Mouse (Mus musculus): Measurements from ENCODE around the gene Daglb. TPM values are rescaled to one million over a fixed set of nuclear protein-coding genes. Genes with fewer than 3 reads are reported as not detected.
A peak's percentile ranks its signal among the peaks of the same experiment; 100 is the strongest.

The Daglb gene
- polyA plus RNA-seq (2014; fragmentation: Nextera tagmentation; extraction: Ambion mirVana), result 5.4 and 7.2 TPM in 2 replicates

DNA sequence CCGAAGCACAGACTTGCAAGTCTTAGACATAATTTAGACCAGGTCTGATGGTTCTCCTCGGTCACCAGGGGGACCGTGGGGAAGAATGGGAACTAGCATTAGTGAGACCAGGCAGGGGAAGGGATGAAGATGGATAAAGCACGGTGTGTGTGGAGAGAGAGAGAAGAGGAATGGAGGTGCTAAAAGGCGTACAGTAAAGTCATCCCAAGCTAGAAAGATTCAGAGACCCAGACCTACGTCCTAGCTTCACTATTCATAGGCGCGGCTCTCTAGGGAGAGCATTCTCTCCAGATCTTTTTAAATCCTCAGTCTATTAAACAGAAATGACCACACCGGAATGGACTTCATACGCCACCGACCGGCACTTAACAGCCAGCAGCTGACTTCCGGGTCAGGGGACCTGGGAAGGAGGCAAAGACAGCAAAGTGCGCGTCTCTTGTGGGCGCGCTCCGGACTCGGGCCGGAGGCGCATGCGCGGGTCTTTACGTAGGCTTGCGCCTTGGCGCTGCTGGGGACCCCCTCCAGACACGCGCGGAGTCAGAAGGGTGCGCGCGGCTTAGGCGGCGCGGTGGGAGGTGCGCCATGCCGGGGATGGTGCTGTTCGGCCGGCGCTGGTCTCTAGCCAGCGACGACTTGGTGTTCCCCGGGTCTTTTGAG, at the start of gene Daglb:
TSS of gene Daglb (plus strand) at position 485 of the 657 bp plus-strand sequence.
- no peaks in the 10 kb centered on the region for H3K27me3 ChIP-seq (ENCODE audit: control insufficient read depth, insufficient read depth, low read length)
- ATAC-seq (ENCODE audit: low FRiP score, low TSS enrichment), result peak; percentile 97
- no peaks in the 10 kb centered on the region for H3K9me3 ChIP-seq (ENCODE audit: control insufficient read depth, low read length)
- H3K4me2 ChIP-seq (replicated peaks; ENCODE audit: low read depth, low read length), result peak within 1 kb of the TSS; percentile 96
- no peak within 1 kb of the TSS for H3K27ac ChIP-seq (ENCODE audit: low read depth, low read length)
- peak within 1 kb of the TSS; percentile 55 for H3K4me3 ChIP-seq (ENCODE audit: low read length)
- 0 out of 2 replicates have a peak, but pooled peaks cover 7% of the 10 kb centered on the region for H3K4me1 ChIP-seq (ENCODE audit: control insufficient read depth, insufficient read depth, low read length)
- peak within 1 kb of the TSS; percentile 55 for H3K9ac ChIP-seq (ENCODE audit: low read depth, low read length)
- 0 out of 2 replicates have a peak, but pooled peaks cover 4% of the 10 kb centered on the region for H3K36me3 ChIP-seq (ENCODE audit: control insufficient read depth, insufficient read depth, low read length)
- 3% methylated on average over 43 of the region's 43 CpGs for WGBS

DNA sequence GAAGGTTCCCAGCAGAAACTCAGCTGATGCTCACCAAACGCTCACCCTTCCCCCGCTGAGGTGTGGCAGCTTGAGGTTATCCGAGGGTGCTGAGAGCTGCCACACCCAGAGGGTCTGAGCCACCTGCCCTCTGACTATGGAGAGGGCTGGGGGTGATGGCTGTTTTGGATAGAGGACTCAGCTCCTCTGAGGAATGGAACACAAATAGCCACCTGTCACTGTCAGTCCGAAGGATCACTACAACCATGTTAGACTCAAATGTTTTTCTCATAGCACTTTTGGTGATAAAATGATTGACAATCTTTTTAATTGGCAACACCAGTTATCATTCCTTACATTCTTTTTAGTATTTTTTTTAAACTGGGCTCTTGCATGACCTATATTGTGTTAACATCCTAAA, 42.9 kb upstream of the Daglb start:
- Histone ChIP-seq H3K27me3 (ENCODE audit: control insufficient read depth, insufficient read depth, low read length) (no peaks in the 10 kb centered on the region), H3K4me3 (ENCODE audit: low read length) (no peak overlapping the region), H3K9me3 (ENCODE audit: control insufficient read depth, low read length) (no peaks in the 10 kb centered on the region), H3K4me1 (ENCODE audit: control insufficient read depth, insufficient read depth, low read length) (no peaks in the 10 kb centered on the region), H3K36me3 (ENCODE audit: control insufficient read depth, insufficient read depth, low read length) (peaks cover 55% of the 10 kb centered on the region), H3K27ac (ENCODE audit: low read depth, low read length) (no peak overlapping the region), H3K4me2 (replicated peaks; ENCODE audit: low read depth, low read length) (no peak overlapping the region), H3K9ac (ENCODE audit: low read depth, low read length) (no peak overlapping the region)
- ATAC-seq (ENCODE audit: low FRiP score, low TSS enrichment), result no peak
- 86% methylated on average over 4 of the region's 4 CpGs for WGBS

DNA sequence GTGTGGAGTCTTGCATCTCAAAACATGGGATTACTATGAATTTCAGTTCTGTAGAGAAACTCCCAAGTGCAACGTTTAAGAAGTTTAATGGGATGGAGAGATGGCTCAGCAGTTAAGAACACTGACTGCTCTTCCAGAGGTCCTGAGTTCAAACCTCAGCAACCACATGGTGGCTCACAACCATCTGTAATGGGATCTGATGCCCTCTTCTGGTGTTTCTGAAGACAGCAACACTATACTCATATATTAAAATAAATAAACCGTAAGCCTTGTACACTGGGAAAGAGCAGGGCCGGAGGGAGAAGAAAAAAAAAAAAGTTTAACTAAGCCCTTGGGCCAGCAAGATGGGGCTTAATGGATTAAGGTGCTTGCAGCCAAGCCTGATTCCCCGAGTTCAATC, 41.4 kb upstream of the Daglb start:
- H3K9me3 ChIP-seq (ENCODE audit: control insufficient read depth, low read length), result no peaks in the 10 kb centered on the region
- no peak overlapping the region for H3K4me2 ChIP-seq (replicated peaks; ENCODE audit: low read depth, low read length)

DNA sequence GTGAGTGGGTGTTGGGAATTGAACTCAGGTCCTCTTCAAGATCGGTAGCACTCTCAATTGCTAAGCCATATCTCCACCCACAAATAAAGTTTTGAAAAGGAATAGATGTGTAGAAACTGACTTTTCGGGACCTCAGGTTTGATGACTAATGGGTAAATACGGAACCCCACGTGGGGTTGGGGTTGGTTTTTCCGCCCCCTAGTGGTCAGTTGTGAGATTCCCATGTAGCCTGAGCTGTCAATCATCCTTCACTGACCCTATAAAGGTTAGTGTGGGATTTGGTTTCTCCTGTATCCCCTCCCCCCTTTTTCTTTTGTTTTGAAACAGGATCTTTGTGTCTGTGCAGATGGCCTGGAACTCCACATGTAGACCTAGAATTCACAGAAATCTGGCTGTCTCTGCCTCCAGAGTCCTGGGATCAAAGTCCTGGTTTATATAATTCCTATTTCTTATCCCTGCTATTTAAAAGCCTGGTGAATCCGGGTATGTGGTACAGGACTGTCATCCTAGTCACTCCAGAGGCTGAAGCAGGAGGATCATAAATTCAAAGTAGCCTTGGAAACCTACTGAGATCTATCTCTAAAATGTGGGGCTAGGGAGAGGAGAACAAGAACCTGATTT, 40.4 kb upstream of the Daglb start:
- Histone ChIP-seq H3K36me3 (ENCODE audit: control insufficient read depth, insufficient read depth, low read length) (peaks cover 30% of the 10 kb centered on the region), H3K4me3 (ENCODE audit: low read length) (no peak overlapping the region), H3K9me3 (ENCODE audit: control insufficient read depth, low read length) (no peaks in the 10 kb centered on the region), H3K4me1 (ENCODE audit: control insufficient read depth, insufficient read depth, low read length) (no peaks in the 10 kb centered on the region), H3K9ac (ENCODE audit: low read depth, low read length) (no peak overlapping the region), H3K4me2 (replicated peaks; ENCODE audit: low read depth, low read length) (no peak overlapping the region), H3K27me3 (ENCODE audit: control insufficient read depth, insufficient read depth, low read length) (no peaks in the 10 kb centered on the region), H3K27ac (ENCODE audit: low read depth, low read length) (no peak overlapping the region)
- peak; percentile 80 for ATAC-seq (ENCODE audit: low FRiP score, low TSS enrichment)
- 29% methylated on average over 6 of the region's 6 CpGs for WGBS

More for the DNA sequence above, 41.4 kb upstream of the Daglb start:
- Histone ChIP-seq H3K36me3 (ENCODE audit: control insufficient read depth, insufficient read depth, low read length) (peaks cover 40% of the 10 kb centered on the region), H3K27me3 (ENCODE audit: control insufficient read depth, insufficient read depth, low read length) (no peaks in the 10 kb centered on the region), H3K4me1 (ENCODE audit: control insufficient read depth, insufficient read depth, low read length) (no peaks in the 10 kb centered on the region), H3K9ac (ENCODE audit: low read depth, low read length) (no peak overlapping the region), H3K4me3 (ENCODE audit: low read length) (no peak overlapping the region), H3K27ac (ENCODE audit: low read depth, low read length) (no peak overlapping the region)
- no peak for ATAC-seq (ENCODE audit: low FRiP score, low TSS enrichment)
- 83% methylated on average over 4 of the region's 4 CpGs for WGBS

DNA sequence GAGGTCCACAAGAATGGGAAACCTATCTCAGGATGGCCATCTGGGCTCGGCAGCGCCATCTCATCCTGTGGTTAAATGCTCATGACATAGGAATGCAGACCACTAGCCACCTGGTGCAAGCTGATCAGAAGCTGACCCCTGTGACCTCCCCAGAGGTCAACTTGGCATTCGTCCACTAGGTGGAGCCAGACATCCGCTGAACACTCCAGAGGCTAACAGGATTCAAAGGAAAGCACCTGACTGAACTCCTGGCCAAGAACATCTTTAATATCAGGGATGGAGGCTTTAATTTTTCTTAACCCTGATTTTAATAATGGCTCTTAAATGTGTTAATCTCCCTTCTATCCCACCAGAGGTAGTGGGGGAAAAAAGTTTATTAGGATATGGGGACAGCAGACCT, 30.0 kb upstream of the Daglb start:
- no peak overlapping the region for H3K27ac ChIP-seq (ENCODE audit: low read depth, low read length)
- no peaks in the 10 kb centered on the region for H3K27me3 ChIP-seq (ENCODE audit: control insufficient read depth, insufficient read depth, low read length)
- no peaks in the 10 kb centered on the region for H3K36me3 ChIP-seq (ENCODE audit: control insufficient read depth, insufficient read depth, low read length)
- H3K9me3 ChIP-seq (ENCODE audit: control insufficient read depth, low read length), result no peaks in the 10 kb centered on the region
- ATAC-seq (ENCODE audit: low FRiP score, low TSS enrichment), result no peak
- no peak overlapping the region for H3K4me3 ChIP-seq (ENCODE audit: low read length)
- H3K9ac ChIP-seq (ENCODE audit: low read depth, low read length), result no peak overlapping the region
- WGBS, result 1% methylated on average over 4 of the region's 4 CpGs
- H3K4me1 ChIP-seq (ENCODE audit: control insufficient read depth, insufficient read depth, low read length), result no peaks in the 10 kb centered on the region
- no peak overlapping the region for H3K4me2 ChIP-seq (replicated peaks; ENCODE audit: low read depth, low read length)

DNA sequence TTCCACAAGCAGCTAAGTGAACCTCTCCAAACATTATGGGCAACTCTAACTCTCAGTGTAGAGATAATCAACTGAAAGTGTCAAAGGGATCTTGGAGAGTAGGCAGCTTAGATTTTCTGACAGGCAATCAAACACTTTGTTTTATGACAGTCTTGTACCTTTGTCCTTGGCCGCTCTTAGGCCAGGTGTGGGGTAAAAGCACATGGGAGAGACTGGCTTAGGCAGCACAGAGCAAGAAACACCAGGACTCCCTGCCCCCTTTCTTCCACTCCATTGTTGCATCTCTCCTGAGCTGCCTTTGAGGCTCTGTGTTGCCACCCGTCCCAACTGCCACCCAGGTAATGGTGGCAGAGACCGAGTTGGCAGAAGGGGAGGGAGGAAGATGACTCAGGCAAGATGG, 23.1 kb upstream of the Daglb start:
- Histone ChIP-seq H3K9me3 (ENCODE audit: control insufficient read depth, low read length) (no peaks in the 10 kb centered on the region), H3K27ac (ENCODE audit: low read depth, low read length) (no peak overlapping the region), H3K4me2 (replicated peaks; ENCODE audit: low read depth, low read length) (no peak overlapping the region), H3K36me3 (ENCODE audit: control insufficient read depth, insufficient read depth, low read length) (no peaks in the 10 kb centered on the region), H3K4me1 (ENCODE audit: control insufficient read depth, insufficient read depth, low read length) (no peaks in the 10 kb centered on the region), H3K27me3 (ENCODE audit: control insufficient read depth, insufficient read depth, low read length) (no peaks in the 10 kb centered on the region), H3K4me3 (ENCODE audit: low read length) (no peak overlapping the region), H3K9ac (ENCODE audit: low read depth, low read length) (no peak overlapping the region)
- 66% methylated on average over 3 of the region's 3 CpGs for WGBS
- no peak for ATAC-seq (ENCODE audit: low FRiP score, low TSS enrichment)

DNA sequence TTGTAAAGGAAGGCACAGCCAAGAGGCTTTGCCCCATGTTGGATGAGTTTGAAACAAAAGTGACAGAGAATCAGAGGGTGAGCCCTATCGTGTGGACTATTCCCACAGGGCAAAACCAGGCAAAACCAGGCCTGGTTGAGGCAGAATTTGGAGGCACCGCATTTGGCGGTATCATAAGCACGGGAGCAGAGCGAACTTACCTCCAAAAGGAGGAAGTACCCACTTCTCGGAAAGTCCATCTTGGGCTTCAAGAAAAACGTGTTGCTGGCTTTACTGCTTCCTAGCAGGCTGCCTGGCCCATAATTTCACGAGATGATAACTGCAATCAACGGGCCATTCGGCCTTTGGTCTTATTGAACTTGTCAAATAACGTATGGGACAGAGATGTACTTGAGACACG, 22.6 kb upstream of the Daglb start:
- no peak for ATAC-seq (ENCODE audit: low FRiP score, low TSS enrichment)
- no peak overlapping the region for H3K4me3 ChIP-seq (ENCODE audit: low read length)
- H3K4me1 ChIP-seq (ENCODE audit: control insufficient read depth, insufficient read depth, low read length), result no peaks in the 10 kb centered on the region
- no peak overlapping the region for H3K4me2 ChIP-seq (replicated peaks; ENCODE audit: low read depth, low read length)
- no peaks in the 10 kb centered on the region for H3K36me3 ChIP-seq (ENCODE audit: control insufficient read depth, insufficient read depth, low read length)
- no peaks in the 10 kb centered on the region for H3K27me3 ChIP-seq (ENCODE audit: control insufficient read depth, insufficient read depth, low read length)
- H3K9ac ChIP-seq (ENCODE audit: low read depth, low read length), result no peak overlapping the region
- 82% methylated on average over 12 of the region's 12 CpGs for WGBS
- H3K9me3 ChIP-seq (ENCODE audit: control insufficient read depth, low read length), result no peaks in the 10 kb centered on the region
- H3K27ac ChIP-seq (ENCODE audit: low read depth, low read length), result no peak overlapping the region

DNA sequence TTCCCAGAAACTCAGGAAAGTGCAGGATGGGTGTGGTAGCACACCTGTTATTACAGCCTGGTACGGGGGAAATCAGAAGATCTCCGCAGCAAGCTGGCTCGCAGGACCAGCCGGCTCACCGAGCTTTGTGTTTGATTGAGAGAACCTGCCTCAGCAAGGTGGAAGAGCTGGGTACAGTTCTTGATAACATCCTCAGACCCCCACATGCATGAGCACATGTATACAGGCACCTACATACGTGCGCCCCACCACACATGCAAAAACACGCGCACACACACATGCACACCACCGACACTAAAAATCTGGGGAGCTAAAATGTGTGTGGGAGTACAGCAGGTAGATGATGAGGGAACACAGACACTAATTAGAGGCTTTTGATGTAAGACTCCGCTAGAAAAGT, 713 bp upstream of the Daglb start:
- H3K4me3 ChIP-seq (ENCODE audit: low read length), result peak overlapping the region; percentile 55
- 81% methylated on average over 11 of the region's 11 CpGs for WGBS
- H3K9me3 ChIP-seq (ENCODE audit: control insufficient read depth, low read length), result no peaks in the 10 kb centered on the region
- 0 out of 2 replicates have a peak, but pooled peaks cover 7% of the 10 kb centered on the region for H3K4me1 ChIP-seq (ENCODE audit: control insufficient read depth, insufficient read depth, low read length)
- H3K27ac ChIP-seq (ENCODE audit: low read depth, low read length), result no peak overlapping the region
- H3K9ac ChIP-seq (ENCODE audit: low read depth, low read length), result 0 out of 2 replicates have a peak overlapping the region, but pooled peaks have one; percentile 55
- peak overlapping the region; percentile 96 for H3K4me2 ChIP-seq (replicated peaks; ENCODE audit: low read depth, low read length)
- H3K36me3 ChIP-seq (ENCODE audit: control insufficient read depth, insufficient read depth, low read length), result 0 out of 2 replicates have a peak, but pooled peaks cover 4% of the 10 kb centered on the region
- no peak for ATAC-seq (ENCODE audit: low FRiP score, low TSS enrichment)
- H3K27me3 ChIP-seq (ENCODE audit: control insufficient read depth, insufficient read depth, low read length), result no peaks in the 10 kb centered on the region

DNA sequence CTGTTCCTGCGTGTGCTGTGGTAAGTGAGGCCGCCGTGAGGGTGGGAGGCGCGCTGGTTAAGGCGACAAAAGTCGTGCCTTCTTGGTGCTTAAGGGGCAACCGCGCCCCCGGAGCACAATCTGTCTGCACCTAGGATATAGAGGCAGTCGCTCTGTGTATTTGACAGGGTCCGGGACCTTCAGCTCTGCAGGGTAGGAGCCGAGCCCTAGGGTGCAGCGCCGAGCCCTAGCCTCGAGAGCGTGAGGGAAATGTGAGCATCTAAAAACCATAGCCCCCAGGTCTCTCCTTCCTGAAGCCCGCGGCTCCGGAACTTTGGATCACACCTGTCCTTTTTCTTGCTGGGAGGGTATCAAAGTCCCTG, 354 bp downstream of the Daglb start:
- Histone ChIP-seq H3K4me1 (ENCODE audit: control insufficient read depth, insufficient read depth, low read length) (0 out of 2 replicates have a peak, but pooled peaks cover 7% of the 10 kb centered on the region), H3K36me3 (ENCODE audit: control insufficient read depth, insufficient read depth, low read length) (0 out of 2 replicates have a peak, but pooled peaks cover 4% of the 10 kb centered on the region), H3K27ac (ENCODE audit: low read depth, low read length) (no peak overlapping the region), H3K9ac (ENCODE audit: low read depth, low read length) (peak overlapping the region; percentile 55), H3K27me3 (ENCODE audit: control insufficient read depth, insufficient read depth, low read length) (no peaks in the 10 kb centered on the region), H3K4me2 (replicated peaks; ENCODE audit: low read depth, low read length) (peak overlapping the region; percentile 96), H3K9me3 (ENCODE audit: control insufficient read depth, low read length) (no peaks in the 10 kb centered on the region), H3K4me3 (ENCODE audit: low read length) (peak overlapping the region; percentile 55)
- under 1% methylated on average over 20 of the region's 20 CpGs for WGBS
- ATAC-seq (ENCODE audit: low FRiP score, low TSS enrichment), result peak; percentile 53

All from kidney, embryonic 14.5 days (tissue).